Mouse (Mus musculus): Measurements from ENCODE around the gene Cpeb3.
A peak's percentile ranks its signal among the peaks of the same experiment; 100 is the strongest.
"Not testable (repeated sequence)": the region's sequence is repeated elsewhere in the genome, so short reads cannot be mapped to it uniquely, and the experiment has no call there.

The Cpeb3 gene

DNA sequence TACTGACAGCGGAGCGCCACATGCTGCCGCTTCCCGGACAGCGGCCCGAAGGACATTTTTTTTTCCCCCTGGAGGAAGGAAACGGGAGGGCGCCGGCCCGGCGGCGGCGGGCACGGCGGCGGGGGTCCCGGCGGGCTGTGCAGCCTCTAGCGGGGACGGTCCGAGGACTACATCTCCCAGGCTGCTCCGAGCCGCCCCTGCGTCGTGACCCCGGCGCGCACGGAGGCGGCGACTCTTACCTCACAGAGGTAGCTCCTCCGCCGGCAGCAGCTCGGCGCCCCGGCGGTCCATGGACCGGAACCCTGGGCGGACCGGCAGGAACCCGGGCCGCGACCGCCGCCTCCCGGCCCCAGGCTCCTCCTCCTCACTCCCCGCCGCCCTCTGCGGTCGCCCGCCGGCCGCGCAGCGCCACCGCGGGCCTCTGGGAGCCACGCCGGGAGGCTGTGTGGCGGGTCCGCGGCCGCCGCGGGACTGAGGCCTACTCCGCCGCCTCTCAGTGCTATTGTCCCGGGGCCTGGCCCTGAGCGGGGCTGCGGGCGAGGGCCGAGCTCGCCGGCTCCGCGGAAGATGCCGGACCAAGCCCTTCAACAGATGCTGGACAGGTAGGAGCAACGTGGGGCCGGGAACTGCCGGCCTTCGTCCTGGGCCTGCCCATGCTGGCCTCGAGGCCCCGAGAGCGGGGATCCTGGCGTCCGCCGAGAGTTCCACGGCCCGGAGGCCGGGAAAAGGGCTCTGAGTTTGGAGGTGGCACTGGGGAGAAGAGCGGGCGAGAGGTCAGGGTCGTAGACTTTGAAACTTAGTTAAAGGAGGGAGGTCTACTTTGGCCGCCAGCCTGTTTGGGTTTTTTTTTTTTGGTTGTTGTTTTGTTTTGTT is 862 bp downstream of the Cpeb3 start, which contains the start of gene March5:
Gene March5 (plus strand): TSS at position 241 of the 873 bp plus-strand sequence.
- DNase-seq (ENCODE audit: low spot score): peak; percentile 91

DNA sequence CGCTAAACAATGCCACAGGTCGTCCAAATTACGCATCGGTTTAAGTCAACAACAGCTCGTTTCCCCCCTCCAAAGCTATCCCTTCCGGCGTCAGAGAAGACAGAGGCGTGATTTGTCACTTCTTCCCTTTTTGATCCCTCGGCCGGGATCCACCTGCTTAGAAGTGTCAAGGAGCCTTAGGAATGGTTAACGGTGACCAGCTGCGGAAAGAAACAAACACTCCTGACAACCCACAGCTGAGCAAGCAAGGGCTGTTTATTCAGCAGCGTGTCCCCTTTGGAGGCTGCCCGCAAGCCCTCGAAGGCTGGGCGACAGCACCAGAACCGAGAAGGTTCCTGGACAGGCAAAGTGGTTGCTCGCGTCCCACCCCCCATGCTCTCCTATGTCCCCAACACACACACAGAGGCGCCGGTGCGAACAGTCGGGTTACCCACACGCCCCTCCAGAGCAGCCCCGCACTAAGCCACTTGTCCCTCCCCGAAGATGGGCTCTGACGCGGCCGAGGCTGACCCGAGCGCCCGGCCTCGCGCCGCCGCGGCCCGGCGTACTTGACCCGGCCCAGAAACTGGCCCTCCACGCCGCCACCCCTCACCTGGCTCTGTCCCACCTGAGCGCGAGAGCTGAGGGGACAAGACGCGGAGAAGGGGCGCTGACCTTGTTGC is 1.6 kb downstream of the Cpeb3 start:
- peak; percentile 56 for DNase-seq (ENCODE audit: low spot score)

DNA sequence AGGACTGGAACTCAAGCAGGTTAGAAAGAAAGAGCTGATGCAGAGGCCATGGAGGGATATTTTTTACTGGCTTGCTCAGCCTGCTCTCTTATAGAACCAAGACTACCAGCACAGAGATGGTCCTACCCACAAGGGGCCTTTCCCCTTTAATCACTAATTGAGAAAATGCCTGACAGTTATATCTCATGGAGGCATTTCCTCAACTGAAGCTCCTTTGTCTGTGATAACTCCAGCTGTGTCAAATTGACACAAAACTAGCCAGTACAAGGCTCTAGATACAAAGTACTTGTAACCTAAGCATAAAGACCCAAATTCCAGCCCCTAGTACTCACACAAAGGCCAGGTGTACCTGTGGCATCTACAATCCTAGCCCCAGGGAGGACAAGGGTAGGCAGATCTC is 3.2 kb downstream of the Cpeb3 start:
- DNase-seq (ENCODE audit: low spot score): not testable (repeated sequence)

- DNase-seq (ENCODE audit: low spot score): no peak
Observed at GRCm38 (mm10) chr19:37203371-37203770, 5.0 kb downstream of the Cpeb3 start.

- DNase-seq (ENCODE audit: low spot score): no peak
Observed at GRCm38 (mm10) chr19:37199889-37200288, 8.5 kb downstream of the Cpeb3 start.

- DNase-seq (ENCODE audit: low spot score): no peak
Observed at GRCm38 (mm10) chr19:37198165-37198880, 10.1 kb downstream of the Cpeb3 start.

GRCm38 (mm10) chr19:37192475-37193058 is 15.8 kb downstream of the Cpeb3 start:
- DNase-seq (ENCODE audit: low spot score): no peak

GRCm38 (mm10) chr19:37188366-37188948 is 19.9 kb downstream of the Cpeb3 start:
- DNase-seq (ENCODE audit: low spot score): no peak

DNA sequence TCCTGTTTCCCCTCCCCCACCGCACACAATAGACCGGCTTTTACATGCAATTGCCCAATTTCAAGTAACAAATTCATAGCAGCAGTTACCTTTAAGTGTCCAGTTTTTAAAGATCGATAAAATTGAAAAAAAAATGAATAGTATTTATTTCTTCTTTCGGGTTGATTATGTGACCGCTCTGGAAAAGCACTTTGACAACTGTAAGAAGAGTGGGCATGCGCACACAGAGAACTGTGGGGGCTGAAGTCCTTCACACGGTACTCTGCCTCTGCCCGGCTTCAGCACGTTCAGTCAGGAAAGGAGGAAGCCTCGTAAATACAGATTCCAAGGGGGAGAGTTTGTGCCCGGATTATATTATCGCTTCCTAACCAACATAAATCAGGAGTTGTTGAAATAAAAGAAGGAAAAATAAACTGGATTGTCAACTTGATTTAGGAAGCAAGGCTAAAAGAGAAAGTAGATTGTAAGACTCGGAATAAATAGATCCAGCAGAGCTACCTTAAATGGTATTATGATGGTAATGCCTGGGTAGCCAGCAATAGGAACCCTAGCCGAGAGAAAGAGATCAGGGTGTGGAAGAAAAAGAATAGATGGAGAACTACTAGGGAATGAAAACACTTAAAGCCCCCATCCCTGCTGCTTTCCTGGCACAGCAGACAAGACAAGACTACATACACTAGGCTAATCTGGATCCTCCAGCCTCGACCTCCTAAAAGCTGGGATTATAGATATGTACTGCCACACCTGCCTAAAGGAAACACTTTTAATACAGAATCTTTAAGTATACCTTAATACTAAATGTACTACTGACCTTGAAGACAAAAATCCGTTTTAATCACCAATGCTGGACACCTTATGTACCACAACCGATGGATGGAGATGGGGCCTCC is 30.3 kb downstream of the Cpeb3 start:
- DNase-seq (ENCODE audit: low spot score): peak; percentile 45

DNA sequence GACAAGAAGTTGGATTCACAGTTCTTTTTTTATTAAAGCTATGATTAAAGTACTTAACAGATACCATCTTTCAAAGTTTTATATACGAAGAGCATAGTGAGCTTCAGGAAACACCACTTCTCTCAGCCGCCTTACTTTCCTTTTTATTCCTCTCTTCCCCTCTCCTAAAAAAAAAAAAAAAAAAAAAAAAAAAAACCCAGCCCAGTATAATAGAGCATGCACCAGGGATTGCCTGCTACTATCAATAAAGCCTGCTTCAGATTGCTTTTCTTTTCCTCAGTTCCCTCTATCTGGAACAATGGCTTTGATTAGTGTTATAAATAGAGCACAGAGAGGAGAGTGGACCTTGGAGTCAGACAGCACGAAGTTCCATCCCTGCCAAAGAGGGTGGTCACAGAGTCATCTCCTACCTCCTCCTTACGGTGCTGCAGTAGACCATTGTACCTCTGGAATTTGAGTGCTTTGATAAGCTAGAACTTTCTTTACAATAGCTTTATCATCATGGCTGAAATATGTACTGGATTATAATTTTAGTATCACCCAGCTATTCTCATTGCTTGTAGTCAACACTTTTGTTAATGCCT is 31.4 kb downstream of the Cpeb3 start:
- no peak for DNase-seq (ENCODE audit: low spot score)

DNA sequence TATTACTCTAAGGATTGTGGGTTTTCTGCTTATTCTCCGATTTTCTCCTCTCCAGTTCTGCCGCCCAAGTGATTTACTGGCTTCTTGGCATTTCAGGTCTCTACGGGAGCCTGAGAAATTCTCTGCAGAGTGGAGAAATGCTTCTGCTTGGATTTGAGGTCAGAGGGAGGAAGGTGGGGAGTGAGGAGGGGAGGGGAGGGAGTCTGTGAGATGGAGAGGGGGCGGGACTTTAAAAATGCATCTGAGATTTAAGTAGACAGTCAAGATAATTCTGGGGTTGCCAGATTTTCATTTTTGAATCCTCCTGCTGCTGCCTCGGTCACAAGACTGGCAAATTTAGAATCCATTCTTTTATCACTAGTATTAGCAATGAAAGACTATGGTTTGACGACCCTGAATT is 32.5 kb downstream of the Cpeb3 start:
- no peak for DNase-seq (ENCODE audit: low spot score)

DNA sequence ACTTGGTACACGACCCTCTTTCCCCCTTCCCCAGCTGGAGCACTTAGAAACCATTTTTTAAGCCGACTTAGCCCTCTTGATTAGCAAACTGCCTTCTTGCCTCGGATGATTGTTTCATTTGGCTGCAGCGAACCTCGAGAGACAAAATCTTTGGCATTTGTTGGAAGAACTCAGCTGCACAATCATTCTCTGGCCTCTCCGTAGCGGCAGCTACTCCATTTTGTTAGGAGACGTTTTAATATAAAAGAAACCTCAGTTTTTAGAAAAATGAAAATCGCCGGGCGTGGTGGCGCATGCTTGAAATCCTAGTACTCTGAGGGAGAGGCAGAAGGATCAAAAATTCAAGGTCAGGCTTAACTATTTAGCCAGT is 33.0 kb downstream of the Cpeb3 start:
- no peak for DNase-seq (ENCODE audit: low spot score)

- DNase-seq (ENCODE audit: low spot score): peak; percentile 71
Observed at GRCm38 (mm10) chr19:37174716-37175435, 33.5 kb downstream of the Cpeb3 start.

DNA sequence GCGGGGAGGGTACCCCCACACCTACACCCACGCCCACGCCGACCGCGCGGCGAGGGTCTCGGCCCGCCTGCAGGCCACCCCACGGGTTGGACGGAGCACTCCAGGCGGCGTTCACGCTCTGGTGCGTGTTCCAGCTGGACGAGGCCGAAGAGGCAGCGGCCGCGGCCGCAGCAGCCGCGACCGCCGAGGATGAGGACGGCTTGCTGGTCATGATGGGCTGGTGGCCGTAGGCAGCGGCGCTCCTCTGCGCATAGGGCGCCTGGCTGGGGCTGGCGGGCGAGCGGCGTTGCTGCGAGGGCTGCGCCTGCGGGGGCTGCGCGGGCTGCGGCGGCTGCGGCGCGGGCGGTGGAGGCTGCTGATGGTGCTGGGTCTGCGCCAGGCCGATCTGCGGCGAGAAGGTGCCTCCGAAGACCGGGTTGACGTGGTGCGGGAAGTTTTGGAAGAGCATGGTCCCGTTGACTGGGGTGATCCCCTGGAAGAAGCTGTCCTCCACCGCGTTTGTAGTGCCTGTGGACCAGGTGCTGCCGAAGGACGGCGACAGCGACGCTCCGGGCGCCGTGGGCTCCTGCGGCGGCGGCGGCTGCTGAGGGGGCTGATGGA is 34.2 kb downstream of the Cpeb3 start:
- DNase-seq (ENCODE audit: low spot score): peak; percentile 21

- no peak for DNase-seq (ENCODE audit: low spot score)
Observed at GRCm38 (mm10) chr19:37173331-37174115, 34.9 kb downstream of the Cpeb3 start.

DNA sequence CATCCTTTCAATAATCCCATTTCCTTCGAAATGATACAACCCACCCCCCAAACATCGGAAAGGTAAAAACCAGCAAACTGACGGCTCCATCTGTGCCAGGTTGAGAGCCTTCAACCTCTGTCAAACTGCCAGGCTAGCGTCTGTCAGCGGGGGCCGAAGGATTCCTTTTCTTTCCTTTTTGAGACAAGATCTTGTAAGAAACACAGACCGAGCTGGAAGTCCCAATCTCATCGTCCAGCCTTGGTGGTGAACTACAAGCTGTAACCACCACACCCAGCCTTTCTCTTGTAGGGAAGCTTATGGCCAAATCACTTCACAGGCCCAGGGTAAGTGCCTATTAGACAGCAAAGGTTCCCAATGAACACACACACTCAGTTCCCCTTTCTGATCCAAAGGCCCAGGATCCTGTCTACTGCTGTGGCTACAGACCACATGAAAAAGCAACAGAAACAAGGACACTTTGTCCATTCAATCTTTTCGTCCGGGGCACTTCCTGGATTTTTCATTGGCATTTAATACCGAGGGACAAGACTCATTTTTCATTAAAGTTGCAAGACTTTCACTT is 35.8 kb downstream of the Cpeb3 start:
- no peak for DNase-seq (ENCODE audit: low spot score)

GRCm38 (mm10) chr19:37172096-37172495 is 36.3 kb downstream of the Cpeb3 start:
- DNase-seq (ENCODE audit: low spot score): no peak

- no peak for DNase-seq (ENCODE audit: low spot score)
Observed at GRCm38 (mm10) chr19:37156770-37157336, 51.5 kb downstream of the Cpeb3 start.
